Mouse (Mus musculus) CD8-positive naive resting alpha-beta T cell, adult 2 months (primary cell): ENCODE data around the gene Wdsub1.

Source experiments
- DNase-seq, 2 experiments: peaks; one replicate each; pipeline ENCODE4 v3.0.0; 2022; ENCODE audit warnings: low read depth in 2 of 2, low spot score in 2 of 2

Gene Wdsub1

DNA sequence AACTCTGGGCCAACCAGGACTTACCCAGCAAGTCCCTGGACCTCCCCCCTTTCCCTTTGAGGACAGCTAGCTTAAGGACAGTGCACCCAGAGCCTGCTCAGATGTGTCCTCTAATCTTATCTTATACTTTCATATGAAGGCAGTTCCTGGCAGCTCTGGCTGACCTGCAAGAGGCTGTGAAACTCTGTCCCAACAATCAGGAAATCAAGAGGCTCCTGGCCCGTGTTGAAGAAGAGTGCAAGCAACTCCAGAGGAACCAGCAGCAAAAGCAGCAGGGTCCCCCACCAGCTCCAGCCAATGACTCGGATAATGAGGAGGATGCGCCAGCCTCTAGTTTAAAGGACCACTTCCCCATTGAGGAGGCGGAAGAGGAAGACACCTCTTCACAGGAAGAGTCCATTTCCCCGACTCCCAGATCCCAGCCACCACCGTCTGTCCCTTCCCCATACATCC lies 39.8 kb downstream of the Wdsub1 start:
- DNase-seq: no peak

DNA sequence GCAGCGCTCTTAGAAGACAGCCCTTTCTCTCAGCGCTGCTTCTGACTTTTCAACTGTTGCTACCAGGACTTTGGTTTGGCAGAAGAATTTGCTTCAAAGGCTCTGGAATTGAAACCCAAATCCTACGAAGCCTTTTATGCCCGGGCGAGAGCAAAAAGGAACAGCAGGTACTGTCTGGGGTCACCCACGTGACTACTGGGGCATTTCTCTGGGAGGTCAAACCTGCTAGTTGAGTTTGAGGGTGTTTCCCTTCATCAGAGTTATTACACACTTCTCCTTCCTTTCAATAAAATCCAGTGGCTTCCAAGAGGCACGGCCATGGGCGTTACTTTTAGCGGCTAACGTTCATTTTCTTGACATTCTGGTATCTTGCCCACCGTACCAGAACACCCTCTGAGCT lies 40.4 kb downstream of the Wdsub1 start:
- DNase-seq: no peak

DNA sequence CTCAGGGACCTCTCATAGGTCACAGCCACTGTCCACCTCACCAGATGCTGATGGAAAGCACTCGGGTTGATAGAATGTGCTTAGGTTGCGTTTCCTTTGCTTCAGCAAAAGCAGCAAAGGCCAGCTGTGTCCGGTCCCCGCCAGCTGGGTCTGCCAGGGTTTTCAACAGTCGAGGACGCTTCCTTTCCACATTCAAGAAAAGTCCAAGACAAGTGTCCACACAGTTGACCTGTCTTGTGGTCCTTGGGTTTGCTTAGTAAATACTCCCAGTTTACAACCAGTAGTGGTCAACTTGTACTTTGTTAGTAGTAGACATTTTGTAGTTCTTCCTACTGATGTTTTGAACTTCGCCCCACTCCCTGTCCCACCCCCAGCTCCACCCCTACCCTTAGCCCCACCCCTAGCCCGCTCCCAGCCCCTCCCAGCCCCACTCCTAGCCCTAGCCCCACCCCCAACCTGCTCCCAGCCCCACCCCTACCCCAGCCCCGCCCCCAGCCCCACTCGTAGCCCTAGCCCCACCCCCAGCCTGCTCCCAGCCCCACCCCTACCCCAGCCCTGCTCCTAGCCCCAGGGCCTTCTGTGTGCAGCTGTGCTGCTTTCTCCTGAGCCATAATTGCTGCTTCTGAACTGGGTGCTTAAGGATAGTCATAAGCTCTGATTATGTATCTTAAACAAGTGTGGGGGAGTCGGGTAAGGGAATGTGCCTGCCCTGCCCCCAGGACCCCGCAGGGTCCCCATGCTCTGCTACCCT lies 41.0 kb downstream of the Wdsub1 start:
- no peak for DNase-seq

DNA sequence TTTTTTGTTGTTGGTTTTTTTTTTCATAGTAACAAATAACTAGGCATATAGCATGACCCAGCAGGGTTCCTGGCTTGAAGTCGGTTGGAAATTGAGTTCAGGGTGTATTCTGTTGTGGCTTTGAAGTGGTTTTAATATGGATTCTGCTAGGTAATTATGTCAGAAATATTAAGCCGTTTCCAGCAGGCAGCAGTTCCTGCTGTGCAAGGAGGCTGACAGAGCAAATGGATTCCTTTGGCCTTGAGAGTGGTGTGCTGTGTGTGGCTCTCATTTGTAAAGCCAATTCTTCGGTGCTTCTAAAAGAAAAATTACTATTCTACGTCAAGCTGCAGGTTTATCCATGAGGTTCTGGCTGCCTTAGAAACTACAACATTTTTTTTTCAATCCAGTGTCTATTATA lies 42.2 kb downstream of the Wdsub1 start:
- no peak for DNase-seq

DNA sequence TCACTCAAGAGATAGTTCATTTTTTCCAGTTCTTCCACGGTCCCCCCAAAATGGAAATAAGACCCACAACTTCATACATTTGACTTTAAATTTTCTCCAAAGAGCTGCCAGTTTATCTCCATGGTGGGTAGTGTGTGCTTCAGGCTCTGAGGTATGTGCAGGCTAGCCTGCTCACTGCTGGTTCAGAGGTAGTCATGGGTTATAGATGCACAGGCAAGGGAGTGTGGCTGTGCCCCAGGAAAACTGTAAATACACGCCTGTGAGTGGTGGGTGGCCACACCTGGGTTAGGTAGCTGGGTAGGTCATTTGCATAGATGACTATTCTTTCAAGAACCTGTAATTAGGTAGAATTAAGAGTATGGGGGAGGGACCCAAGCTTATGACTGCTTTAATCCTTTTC lies 42.6 kb downstream of the Wdsub1 start:
- DNase-seq: no peak

DNA sequence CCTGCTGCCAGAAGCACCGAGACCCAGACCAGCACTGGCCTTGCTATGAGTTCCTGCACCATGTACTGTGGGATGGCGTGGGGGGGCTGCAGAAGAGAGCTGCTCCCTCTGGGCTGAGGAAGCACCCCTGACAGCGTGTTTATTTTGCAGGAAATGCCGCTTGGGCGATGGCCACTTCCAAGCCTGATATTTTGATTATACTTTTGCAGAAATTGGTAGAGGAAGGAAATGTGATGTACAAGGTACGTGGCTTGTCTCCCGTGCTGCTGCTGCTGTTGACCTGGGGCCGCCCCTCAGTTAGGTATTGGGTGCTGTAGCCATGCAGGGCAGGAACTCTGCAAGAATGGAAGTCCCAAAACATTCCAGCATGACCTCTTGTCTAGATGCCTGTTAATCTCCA lies 43.6 kb downstream of the Wdsub1 start:
- DNase-seq: no peak

DNA sequence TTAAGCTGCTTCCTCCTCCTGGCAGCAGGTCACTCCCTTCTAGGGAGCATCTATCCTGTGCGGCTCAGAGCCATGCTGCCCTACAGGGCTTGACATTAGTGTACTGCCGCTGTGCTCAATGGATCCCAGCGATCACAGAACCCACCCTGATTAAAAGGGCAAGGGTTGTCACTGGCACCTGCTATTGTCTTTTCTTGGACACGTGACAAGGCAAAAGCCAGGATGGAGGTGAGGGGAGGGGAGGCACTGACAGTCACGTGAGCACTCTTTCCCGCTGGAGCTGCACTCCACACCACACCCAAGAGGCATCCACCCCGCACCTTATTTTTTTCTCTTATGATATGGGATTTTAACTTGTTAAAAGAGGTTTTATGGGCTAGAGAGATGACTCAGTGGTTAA lies 50.6 kb downstream of the Wdsub1 start:
- no peak for DNase-seq

DNA sequence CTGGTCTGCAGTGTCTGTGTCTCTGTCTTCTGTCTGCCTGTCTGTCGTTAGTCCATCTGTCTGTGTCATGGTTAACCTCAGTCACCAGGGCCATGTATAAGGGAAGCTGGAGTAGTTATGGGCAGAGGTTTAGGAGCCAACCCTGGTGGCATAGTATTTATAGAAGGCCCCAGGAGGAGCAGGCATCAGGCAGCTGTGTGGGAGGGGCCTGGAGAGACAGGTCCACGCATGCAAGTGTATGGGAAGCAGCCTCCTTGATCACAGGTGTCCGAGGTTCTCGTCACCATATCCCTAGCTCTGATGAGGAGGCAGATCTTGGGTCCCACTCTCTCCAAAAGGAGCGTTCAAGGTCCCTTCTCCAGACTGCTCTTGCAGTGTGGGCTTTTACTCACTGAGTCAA lies 51.5 kb downstream of the Wdsub1 start:
- DNase-seq: no peak

DNA sequence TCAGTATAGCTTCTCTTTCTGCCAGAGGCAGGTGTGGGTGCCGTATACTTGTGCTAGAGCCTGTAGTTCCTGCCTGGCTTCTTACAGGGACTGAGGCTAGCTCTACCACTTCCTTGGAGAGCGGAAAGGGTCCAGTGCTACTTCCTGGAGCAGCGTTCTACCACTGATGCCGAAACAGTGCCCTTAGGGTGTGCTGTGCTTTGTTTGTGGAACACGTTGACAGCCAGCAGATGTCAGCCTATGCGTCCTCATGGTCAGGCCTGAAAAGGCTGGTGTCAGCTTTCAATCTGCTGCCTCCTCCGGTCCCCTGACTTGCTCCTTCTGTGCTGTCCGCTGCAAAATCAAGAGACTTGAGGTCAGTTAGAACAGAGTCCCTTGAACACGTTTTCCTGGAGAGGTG lies 52.2 kb downstream of the Wdsub1 start:
- no peak for DNase-seq

DNA sequence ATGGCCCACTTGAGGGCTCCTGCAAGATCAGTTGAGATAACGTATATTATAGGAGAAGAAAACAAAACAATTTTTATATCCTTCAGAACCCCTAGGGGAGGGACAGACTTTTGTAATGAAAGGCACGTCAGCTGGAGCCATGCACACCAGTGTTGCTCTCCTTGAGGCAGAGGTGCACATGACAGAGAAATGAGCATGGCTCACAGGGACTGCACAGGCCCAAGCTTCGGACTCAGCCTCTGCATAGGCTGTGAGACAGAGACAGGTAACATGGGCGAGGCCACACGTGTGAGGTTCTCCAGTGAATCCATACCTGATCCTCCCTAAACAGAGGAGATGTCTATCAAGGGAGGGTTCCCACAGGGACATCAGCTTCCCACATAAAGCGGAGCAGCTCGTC lies 52.7 kb downstream of the Wdsub1 start:
- DNase-seq: no peak

DNA sequence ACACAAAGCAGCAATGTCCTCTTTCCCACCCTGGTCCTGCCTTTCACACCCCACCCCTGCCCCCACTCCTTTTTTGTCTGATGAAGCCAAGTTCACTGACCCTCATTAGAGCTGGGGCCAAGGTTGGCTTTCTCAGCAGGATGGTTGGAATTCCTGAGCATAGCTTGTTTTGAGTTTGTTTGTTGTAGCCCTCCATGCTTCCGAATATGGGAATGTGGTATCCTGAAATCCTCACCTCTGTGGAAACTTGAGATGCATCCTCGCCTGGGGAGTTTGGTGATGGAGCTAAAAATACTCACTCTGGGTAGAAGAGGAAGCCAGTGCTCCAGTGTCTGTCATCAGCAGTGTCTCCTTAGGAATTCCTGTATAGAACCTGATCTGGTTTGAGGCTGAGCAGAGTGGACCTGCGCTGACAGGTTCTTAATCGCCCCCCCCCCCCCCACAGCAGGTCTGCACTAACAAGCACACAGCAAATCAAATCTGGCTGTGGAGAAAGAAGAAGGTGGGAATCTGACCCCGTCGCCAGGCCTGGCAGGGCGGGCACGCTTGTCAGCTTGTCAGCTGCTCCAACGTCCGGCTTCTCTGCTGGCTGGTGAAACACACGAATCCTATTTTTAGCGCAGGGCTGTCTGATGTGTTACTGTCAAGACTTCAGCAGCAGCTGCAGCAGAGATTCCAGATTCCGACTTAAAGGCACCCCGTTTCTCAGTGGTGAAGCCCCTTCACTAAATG lies 53.4 kb downstream of the Wdsub1 start:
- no peak for DNase-seq

DNA sequence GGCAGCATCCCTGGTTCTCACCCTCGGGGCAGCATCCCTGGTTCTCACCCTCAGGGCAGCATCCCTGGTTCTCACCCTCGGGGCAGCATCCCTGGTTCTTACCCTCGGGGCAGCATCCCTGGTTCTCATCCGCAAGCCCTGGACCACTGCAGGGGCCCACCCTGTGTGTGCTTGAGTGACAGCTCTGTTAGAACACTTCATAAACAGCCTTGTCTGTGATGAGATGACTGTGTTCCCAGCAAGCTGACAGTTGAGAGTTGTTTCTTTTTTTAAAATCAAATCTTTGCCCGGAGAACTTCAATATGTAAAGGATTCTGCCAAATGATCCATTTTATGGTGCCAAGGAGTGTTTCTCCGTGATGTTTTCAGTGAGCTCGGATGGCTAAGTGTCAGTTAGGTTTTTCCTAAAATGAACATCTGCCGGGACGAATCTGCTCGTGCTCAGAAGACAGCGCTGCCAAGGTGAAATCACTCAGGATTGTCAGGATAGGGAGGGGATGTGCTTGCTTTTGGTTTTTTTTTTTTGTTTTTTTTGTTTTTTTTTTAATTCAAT lies 54.2 kb downstream of the Wdsub1 start:
- no peak for DNase-seq

DNA sequence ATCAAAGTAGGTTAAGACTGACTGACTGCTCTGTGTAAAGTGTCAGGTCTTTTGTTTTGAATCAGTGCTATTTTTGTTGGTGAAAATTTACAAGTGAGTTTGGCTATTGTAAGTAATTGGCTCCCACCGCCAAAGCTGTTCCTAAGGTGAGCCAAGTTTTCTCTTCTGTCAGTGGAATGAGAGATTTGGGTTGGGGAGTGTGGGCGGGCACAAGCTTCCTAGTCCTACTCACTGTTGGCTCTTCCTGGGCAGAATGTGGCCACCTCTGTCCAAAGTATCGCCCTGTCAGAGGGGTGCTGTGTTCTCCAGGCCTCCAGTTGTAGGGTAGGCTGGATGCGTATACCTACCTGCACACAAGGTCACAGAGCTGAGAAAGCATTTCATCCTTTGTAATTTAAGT lies 57.0 kb downstream of the Wdsub1 start:
- no peak for DNase-seq

DNA sequence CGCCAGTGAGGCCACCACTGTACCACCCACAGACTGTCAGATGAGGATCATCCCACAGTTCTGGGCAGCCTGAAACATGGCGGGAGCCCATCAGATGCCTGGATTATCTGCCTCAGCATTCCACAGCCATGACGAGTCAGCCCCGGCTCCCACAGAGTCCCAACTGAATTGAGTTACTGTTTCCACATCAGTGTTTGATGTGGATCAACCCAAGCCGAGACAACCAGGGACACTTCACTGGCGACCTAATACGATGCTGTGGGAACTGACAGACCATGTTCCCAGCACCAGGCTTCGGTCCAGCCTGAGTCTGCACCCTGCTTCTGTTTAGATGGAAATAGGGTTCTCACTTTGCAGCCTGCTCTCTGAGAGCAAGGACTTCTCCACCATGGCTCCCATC lies 58.1 kb downstream of the Wdsub1 start:
- no peak for DNase-seq

DNA sequence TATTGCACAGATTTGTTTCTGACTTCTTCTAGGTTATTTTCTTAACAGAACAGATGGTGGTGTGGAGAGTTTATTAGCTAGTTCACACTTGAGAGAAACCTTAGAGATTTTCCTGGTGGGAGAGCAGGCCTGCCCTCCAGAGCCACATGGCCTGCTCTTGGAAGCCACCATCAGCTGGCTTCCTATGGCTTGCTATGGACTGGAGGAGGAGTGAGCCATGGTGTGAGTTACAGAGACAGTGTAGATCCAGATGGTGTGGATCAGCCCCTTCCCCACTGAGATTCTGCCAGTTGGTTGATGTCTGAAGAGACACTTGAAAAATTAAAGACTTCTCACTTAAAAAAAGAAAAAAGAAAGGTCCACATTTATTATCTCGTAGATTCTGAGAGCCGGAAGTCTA lies 61.3 kb downstream of the Wdsub1 start:
- DNase-seq: no peak

DNA sequence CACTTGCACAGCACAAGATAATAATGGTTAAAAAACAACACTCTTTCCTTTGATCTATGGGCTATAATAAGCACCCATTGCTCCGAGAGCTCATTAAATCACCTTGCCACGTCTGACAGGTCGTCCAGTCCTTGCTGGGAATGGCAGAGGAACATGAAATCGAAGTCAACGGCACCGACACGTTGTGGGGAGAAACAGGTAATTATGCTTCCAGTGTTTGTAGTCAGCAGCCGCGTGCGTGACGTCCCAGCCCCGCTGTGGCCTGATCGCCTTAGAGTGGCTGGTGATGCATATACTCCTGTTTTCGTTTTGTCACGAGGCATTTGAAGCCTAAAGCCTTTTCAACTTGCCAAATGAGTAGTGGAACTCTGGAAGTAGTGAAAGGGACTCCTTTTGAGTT lies 62.3 kb downstream of the Wdsub1 start:
- DNase-seq: no peak

DNA sequence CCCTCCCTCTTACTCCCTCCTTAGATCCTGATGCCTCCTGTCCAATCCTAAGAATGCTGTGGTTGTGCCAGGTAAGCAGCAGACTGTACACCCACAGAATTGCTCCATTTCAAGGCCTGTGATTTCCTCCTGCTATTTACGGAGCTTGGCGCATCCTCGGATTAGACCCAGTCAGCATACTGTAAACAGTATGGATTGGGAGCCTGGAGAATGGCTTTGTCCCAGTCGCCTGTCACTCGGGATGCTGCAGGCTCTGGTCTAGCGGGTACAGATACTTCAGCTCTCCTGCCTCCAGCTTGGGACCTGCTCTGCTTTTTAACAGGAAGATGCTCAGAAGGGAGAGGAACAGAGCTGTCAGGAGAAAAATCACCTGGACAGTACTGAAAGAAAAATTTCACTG lies 63.0 kb downstream of the Wdsub1 start:
- no peak for DNase-seq

DNA sequence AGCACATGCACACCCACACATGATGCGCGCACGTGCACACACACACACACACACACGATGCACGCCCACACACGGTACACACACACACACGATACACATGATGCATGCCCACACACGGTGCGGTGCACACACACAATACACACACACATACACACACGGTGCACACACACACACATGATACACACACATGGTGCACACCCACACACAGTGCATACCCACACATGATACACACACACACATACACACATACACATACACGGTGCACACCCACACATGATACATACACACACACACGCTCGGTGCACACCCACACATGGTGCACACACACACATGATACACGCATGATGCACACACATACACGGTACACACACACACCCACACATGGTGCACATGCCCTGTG lies 63.7 kb downstream of the Wdsub1 start:
- no peak for DNase-seq

DNA sequence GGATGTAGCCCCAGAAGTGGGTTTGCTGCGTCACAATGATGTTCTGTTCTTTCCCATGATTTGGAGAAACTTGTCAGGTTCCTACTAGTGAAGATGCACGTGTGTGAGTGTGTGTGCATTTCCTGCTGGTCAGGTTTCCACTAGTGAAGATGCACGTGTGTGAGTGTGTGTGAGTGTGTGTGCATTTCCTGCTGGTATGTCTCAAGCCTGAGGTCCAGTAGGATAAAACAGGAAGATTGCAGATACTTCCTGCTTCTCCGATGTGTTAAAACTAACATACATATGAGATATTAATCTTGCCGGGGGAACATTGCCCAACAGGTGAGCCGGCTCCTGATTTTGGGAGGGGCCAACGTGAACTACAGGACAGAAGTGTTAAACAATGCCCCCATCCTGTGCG lies 67.4 kb downstream of the Wdsub1 start:
- no peak for DNase-seq

DNA sequence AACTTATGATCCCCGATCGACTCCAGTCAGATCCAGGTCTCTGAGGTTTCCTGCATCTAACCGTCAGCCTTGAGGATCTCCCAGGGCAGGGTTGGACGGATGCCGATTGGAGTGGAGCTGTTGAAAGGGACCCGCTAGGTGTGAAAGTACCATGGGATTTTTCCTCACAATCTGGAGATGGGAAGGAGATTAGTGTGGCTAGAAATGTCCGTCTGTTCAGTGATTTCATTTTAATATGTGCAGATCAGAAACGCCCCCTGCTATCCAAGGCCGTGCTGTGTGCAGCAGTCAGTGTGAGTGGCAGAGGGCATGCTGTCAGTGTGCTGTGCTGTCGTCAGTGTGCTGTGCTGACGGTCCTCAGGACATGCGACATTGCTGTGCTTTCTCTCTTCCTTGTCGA lies 68.9 kb downstream of the Wdsub1 start:
- no peak for DNase-seq

DNA sequence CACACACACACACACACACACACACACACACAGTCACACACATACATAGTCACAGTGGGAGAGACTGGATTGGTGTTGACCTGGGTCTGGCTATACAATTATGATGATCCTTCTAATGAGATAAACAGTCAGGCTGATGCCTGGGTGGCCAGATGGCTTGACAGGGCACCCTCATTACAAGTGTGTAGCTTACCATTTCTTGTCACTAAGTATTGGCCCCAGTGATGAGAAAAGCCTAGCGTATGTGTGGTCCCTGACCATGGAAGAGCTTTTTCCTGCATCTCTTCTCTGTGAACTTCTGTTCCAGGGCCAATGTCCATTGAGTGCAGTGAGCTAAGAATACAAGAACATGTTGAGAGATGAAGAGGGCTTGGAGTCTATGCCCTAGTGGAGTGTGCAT lies 69.8 kb downstream of the Wdsub1 start:
- no peak for DNase-seq

DNA sequence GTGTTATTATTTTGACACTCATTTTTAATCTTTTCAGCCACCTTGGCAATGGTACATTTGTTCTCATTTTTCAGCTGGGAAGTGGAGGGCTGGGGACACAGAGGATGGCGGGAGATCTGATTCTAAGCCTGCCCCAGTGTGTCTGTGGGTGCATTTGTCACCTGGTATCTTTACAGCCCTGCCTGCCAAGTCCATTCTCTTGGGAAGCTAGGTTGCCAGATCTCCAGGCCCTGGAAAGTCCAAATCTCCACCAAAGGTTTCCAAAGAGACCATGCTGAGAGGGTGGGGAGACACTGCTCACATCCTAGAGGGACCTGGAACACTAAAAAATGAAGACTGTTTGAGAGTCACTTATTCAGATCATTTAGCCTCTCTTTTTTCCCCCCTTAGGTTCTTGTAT lies 71.1 kb downstream of the Wdsub1 start:
- no peak for DNase-seq

DNA sequence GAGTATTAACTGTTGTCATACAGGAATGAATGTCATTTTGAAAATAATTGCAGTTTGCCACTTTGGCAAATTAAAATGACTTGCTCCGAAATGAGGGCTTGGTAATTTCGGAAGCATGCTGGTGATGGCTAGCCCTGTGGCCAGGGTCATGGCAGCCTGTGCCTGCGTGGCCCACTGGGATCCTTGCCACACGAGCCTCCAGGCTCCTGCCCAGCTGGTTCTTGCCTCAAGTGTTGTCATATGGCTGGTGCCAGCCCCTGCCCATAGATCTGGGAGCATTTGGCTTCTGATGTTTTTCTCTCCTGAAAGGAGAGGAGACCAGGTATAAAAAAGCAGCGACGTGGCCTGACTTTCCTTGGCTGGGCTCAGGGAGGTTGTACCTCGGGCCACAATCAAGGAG lies 72.4 kb downstream of the Wdsub1 start:
- no peak for DNase-seq
